Mouse (Mus musculus) layer of hippocampus, adult 6 months (tissue): ENCODE results near the gene Kcnh7. TPM values are rescaled to one million over a fixed set of nuclear protein-coding genes. Genes with fewer than 3 reads are reported as not detected.

Source experiments
- long read RNA-seq, 2 experiments: library from polyadenylated mRNA; unstranded; transcript quantifications; one replicate each; pipeline ENCODE4 v2.0.0; 2019 to 2020
- polyA plus RNA-seq: library from polyadenylated mRNA; unstranded; fragments of <200 nt; fragmentation: Nextera tagmentation; gene quantifications from 2 replicates; pipeline ENCODE4 v1.2.3, GENCODE M21; 2021

Gene Kcnh7
- polyA plus RNA-seq: 3.8 and 4.4 TPM in 2 replicates
- long read RNA-seq, experiment 1, partial matches to known transcripts: 1 of 14 reads
- long read RNA-seq, experiment 1, other reads (novel, unspliced or antisense): 13 of 14 reads
- long read RNA-seq, experiment 2, partial matches to known transcripts: 2 of 17 reads
- long read RNA-seq, experiment 2, other reads (novel, unspliced or antisense): 15 of 17 reads

DNA sequence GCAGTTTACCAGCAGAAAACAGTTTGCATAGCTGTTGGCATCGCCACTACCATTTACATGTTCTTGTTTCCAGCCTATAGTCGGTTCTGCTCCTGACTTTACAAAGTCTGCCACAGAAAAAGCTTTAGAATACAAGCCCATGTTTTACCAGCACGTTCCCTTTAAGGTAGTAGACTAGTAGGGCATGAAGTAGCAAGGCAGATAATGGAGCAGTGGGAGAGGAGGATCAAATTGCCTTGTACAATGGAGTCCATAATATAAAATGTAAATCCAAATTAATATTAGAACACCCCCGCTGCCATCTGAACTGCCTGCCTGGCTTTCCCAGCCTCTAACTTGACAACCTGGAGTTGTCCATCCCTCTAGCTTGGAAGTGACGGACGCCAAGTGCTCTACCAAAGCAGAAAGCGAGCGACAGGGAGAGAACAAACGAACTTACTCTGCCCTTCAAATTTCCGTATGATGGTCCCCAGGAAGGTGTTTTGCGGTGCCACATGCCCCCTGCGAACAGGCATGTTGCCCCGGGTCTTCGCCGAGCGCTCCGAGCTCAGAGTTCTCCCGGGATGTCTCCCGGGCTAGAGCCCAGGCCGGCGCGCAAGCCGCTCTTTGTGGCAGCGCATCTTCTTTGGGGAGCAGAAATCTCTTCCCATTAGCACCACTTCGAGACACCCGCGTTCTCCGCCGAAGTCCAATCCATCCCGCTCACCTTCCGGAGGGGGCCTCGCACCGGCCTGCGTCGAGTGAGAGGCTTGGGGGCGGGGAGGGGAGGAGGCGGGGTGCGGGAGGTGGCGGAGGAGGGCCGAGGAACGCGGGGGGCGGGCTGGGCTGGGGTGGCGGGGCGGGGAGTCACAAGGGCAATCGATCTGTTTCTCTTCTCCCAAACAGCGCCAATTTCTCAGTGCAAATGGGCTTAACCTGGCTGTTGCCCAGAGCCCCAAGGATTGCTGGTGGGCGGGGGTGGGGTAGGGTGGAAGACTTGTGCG, at the start of gene Kcnh7:
Gene Kcnh7, minus strand, starts transcription at position 725 of the 983 bp plus-strand sequence.

DNA sequence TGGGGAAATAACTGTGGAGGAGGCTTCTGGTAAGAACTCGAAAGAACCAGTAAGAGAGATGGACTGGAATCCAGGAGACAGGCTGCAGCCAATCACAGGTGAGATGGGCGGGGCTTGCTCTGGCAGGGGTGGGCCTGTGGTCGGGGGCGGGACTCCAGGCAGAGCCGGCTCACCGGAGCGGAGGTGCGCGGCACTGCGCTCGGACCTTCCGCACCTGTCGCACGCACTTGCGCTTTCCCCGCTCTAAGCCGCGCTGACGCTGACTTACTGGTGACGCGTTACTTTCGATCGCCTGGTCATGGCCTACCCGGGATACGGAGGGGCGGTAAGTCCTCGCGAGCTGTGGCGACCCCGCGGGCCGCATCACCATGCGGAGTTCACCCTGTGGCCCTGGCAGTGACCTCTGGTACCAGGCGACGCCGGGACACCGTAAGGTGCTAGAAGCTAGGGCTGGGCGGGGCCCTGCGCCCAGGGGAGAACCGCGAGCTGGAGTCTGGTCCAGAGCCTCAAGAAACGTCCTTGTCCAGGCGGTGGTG, 519.9 kb downstream of the Kcnh7 start, which contains the start of gene Gca:
Gene Gca, plus strand, starts transcription at position 151 of the 536 bp plus-strand sequence.

DNA sequence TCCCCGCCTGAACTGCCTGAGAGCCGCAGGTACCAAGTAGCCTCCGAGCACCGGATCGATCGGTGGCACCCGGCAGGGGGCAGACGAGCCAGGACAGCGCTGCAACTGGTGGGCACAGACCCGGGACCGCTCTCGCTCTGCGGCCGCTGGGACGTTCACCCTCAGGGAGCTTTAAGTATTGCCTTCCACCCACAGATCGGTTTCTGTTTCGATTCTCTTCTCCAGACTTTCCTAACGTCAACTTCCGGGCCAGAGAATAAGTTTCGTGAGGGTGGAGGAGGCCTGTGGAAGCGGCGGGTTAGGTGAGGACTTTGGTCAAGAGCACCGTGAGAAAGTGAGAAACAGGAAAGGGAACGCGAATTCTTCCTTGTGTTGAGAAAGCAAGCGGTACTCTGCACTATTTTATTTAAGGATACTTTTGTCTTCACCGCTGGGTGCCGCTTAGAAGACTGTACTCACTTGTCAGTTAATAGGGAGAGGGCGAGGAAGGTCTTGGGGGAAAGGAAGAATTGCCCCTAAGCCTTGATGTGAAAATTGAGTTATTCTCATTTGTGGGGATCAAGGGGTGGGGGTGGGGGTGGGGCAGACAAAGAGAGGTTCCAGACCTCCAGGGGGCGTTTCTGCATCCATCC, 538.0 kb downstream of the Kcnh7 start, which contains the start of gene Ifih1:
Gene Ifih1, minus strand, starts transcription at position 242 of the 632 bp plus-strand sequence.

